Mouse (Mus musculus): Measurements from ENCODE around the gene Trappc4. TPM values are rescaled to one million over a fixed set of nuclear protein-coding genes. Genes with fewer than 3 reads are reported as not detected.
"Not testable (repeated sequence)": the region's sequence is repeated elsewhere in the genome, so short reads cannot be mapped to it uniquely, and the experiment has no call there.

Trappc4 gene
- polyA plus RNA-seq (2012; ENCODE audit: insufficient read depth, low replicate concordance), result 10.0 and 29.6 TPM in 2 replicates

GRCm38 (mm10) chr9:44406906-44407751, at the start of gene Trappc4, which contains the start of gene Rps25:
TSS of gene Trappc4 (minus strand) at chr9:44407600.
TSS of gene Rps25 (plus strand) at chr9:44407139.
- peaks cover 58% of the 10 kb centered on the region for H3K4me1 ChIP-seq
- H3K9me3 ChIP-seq, result no peaks in the 10 kb centered on the region
- TF ChIP-seq GATA1 (IDR thresholded peaks at IDR 0.05; ENCODE audit: borderline replicate concordance, low read length) (no peak), FLI1 (IDR thresholded peaks at IDR 0.05; ENCODE audit: low read length) (no peak)
- no peaks in the 10 kb centered on the region for H3K27me3 ChIP-seq (replicated peaks)
- peak within 1 kb of the TSS; percentile 99 for H3K4me3 ChIP-seq (replicated peaks)
- peaks cover 71% of the 10 kb centered on the region for H3K36me3 ChIP-seq (replicated peaks; ENCODE audit: low read length)

DNA sequence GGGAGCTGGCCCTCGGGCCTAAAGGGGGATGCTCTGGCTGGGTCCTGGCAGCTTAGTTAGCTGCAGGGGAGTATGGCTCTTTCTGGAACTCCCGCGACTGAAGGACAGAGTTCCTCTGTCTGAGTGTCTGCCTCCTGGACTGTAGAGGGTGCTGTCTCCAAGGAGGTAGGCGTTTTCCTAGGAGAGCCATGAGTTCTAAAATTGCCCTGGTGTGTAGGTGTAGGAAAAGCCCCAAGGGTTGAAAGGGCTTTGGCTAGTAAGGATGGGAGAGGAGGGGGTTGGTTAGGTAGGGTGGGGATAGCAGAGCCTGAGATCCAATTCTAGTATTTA, 47.5 kb upstream of the Trappc4 start, which contains the start of gene Upk2:
Upk2 (minus strand) TSS at position 86 of the 330 bp plus-strand sequence.
- no peaks in the 10 kb centered on the region for H3K36me3 ChIP-seq (replicated peaks; ENCODE audit: low read length)
- peak within 1 kb of the TSS; percentile 46 for H3K4me3 ChIP-seq (replicated peaks)
- no peak for TF ChIP-seq FLI1 (IDR thresholded peaks at IDR 0.05; ENCODE audit: low read length)
- TF ChIP-seq GATA1 (IDR thresholded peaks at IDR 0.05; ENCODE audit: borderline replicate concordance, low read length), result no peak
- no peaks in the 10 kb centered on the region for H3K9me3 ChIP-seq
- H3K27me3 ChIP-seq (replicated peaks), result peaks cover 65% of the 10 kb centered on the region
- peaks cover 12% of the 10 kb centered on the region for H3K4me1 ChIP-seq

GRCm38 (mm10) chr9:44454132-44454890, 46.9 kb upstream of the Trappc4 start:
- peaks cover 12% of the 10 kb centered on the region for H3K4me1 ChIP-seq
- H3K27me3 ChIP-seq (replicated peaks), result peaks cover 61% of the 10 kb centered on the region
- no peaks in the 10 kb centered on the region for H3K9me3 ChIP-seq
- H3K36me3 ChIP-seq (replicated peaks; ENCODE audit: low read length), result no peaks in the 10 kb centered on the region
- peak overlapping the region; percentile 46 for H3K4me3 ChIP-seq (replicated peaks)
- no peak for TF ChIP-seq GATA1 (IDR thresholded peaks at IDR 0.05; ENCODE audit: borderline replicate concordance, low read length)
- TF ChIP-seq FLI1 (IDR thresholded peaks at IDR 0.05; ENCODE audit: low read length), result no peak

GRCm38 (mm10) chr9:44450387-44450786, 43.0 kb upstream of the Trappc4 start:
- H3K27me3 ChIP-seq (replicated peaks), result peaks cover 39% of the 10 kb centered on the region
- TF ChIP-seq FLI1 (IDR thresholded peaks at IDR 0.05; ENCODE audit: low read length) (no peak), GATA1 (IDR thresholded peaks at IDR 0.05; ENCODE audit: borderline replicate concordance, low read length) (no peak)
- H3K9me3 ChIP-seq, result no peaks in the 10 kb centered on the region
- H3K4me3 ChIP-seq (replicated peaks), result no peak overlapping the region
- peaks cover 12% of the 10 kb centered on the region for H3K4me1 ChIP-seq
- H3K36me3 ChIP-seq (replicated peaks; ENCODE audit: low read length), result no peaks in the 10 kb centered on the region

GRCm38 (mm10) chr9:44444402-44445025, 37.1 kb upstream of the Trappc4 start:
- H3K4me3 ChIP-seq (replicated peaks); H3K4me1 ChIP-seq; H3K9me3 ChIP-seq; H3K36me3 ChIP-seq (replicated peaks; ENCODE audit: low read length): not testable (repeated sequence)
- H3K27me3 ChIP-seq (replicated peaks), result peaks cover 12% of the 10 kb centered on the region

DNA sequence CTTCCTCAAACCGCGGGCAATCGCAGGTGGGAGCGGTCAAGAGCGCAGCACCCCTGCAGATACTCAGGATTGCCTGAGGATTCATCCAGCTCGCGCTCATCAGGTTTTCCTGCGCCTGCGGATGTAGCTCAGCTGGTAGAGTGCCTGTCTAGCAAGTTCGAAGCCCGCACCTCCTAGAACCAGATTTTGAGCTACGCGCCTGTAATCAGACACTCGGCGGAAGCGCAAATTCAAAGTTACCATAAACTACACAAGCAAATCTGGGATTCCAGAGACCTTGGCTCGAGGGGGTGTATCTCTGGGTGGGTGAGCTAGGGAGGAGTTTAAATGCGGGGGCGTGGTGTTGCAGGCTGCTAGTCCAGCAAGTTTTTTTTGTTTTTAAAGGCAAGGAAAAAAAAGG, 33.6 kb upstream of the Trappc4 start, which contains the start of gene Foxr1:
Foxr1 (minus strand) TSS at position 176 of the 400 bp plus-strand sequence.
- Histone ChIP-seq H3K4me3 (replicated peaks) (no peak within 1 kb of the TSS), H3K4me1 (peaks cover 7% of the 10 kb centered on the region), H3K9me3 (no peaks in the 10 kb centered on the region), H3K36me3 (replicated peaks; ENCODE audit: low read length) (no peaks in the 10 kb centered on the region), H3K27me3 (replicated peaks) (peaks cover 20% of the 10 kb centered on the region)
- TF ChIP-seq FLI1 (IDR thresholded peaks at IDR 0.05; ENCODE audit: low read length), result no peak
- no peak for TF ChIP-seq GATA1 (IDR thresholded peaks at IDR 0.05; ENCODE audit: borderline replicate concordance, low read length)

DNA sequence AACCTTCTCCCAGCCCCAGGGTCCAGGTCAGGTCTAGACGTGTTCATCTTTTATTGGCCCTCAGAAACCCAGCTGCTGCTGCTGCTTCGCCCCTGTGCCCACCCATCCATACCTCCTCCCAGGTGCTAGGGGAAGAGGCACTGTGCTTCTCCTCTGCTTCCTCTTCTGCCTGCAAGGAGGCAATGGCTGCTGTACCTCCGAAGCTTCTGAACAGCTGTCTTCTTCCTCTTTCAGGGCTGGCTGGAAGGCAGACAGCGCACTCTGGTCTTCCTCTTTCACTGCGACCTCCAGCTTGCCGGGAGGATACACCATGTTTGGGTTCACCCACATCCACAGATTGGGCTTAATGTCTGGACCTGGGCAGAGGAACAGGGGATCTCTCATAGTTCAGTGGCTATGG, 28.3 kb upstream of the Trappc4 start:
- H3K27me3 ChIP-seq (replicated peaks), result peaks cover 42% of the 10 kb centered on the region
- H3K4me1 ChIP-seq, result peaks cover 17% of the 10 kb centered on the region
- no peaks in the 10 kb centered on the region for H3K36me3 ChIP-seq (replicated peaks; ENCODE audit: low read length)
- H3K4me3 ChIP-seq (replicated peaks), result peak overlapping the region; percentile 66
- H3K9me3 ChIP-seq, result no peaks in the 10 kb centered on the region
- TF ChIP-seq FLI1 (IDR thresholded peaks at IDR 0.05; ENCODE audit: low read length) (no peak), GATA1 (IDR thresholded peaks at IDR 0.05; ENCODE audit: borderline replicate concordance, low read length) (no peak)

DNA sequence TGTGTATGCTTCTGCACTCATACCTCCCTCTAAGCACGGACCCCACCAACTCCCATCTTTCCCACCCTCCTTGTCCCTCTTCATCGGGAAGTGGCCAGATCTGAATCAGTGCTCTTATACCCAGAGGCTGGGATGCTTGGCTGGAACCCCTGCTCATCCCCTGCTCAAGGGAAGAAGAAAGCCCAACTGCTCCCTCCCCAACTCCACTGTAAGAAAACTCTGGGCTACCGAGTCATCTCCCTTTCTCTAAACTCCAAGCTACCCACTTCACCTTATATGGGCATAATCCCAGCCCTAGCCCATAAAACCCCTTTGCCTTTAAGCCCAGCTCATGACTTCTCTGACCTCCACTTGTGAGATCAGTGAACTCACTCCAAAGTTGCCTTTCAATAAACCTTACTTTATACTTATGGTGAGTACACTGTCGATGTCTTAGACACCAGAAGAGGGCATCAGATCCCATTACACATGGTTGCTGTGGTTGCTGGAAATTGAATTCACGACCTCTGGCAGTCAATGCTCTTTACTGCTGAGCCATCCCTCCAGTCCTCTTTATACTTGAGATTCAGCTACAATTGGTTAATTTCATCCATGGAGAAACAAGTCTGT, 25.3 kb upstream of the Trappc4 start:
- Histone ChIP-seq H3K4me3 (replicated peaks) (no peak overlapping the region), H3K36me3 (replicated peaks; ENCODE audit: low read length) (no peaks in the 10 kb centered on the region), H3K4me1 (peaks cover 17% of the 10 kb centered on the region), H3K27me3 (replicated peaks) (peaks cover 32% of the 10 kb centered on the region), H3K9me3 (no peaks in the 10 kb centered on the region)
- no peak for TF ChIP-seq FLI1 (IDR thresholded peaks at IDR 0.05; ENCODE audit: low read length)
- TF ChIP-seq GATA1 (IDR thresholded peaks at IDR 0.05; ENCODE audit: borderline replicate concordance, low read length), result no peak

GRCm38 (mm10) chr9:44423576-44423975, 16.2 kb upstream of the Trappc4 start:
- H3K9me3 ChIP-seq, result no peaks in the 10 kb centered on the region
- H3K4me1 ChIP-seq, result peaks cover 10% of the 10 kb centered on the region
- peaks cover 4% of the 10 kb centered on the region for H3K27me3 ChIP-seq (replicated peaks)
- no peak overlapping the region for H3K4me3 ChIP-seq (replicated peaks)
- TF ChIP-seq FLI1 (IDR thresholded peaks at IDR 0.05; ENCODE audit: low read length) (no peak), GATA1 (IDR thresholded peaks at IDR 0.05; ENCODE audit: borderline replicate concordance, low read length) (no peak)
- no peaks in the 10 kb centered on the region for H3K36me3 ChIP-seq (replicated peaks; ENCODE audit: low read length)
